Mouse (Mus musculus): ENCODE data around the gene Eif4e1b.

- TF ChIP-seq CTCF (IDR thresholded peaks at IDR 0.05), result no peak
- no peak for TF ChIP-seq EP300 (IDR thresholded peaks at IDR 0.05; ENCODE audit: insufficient read depth, low read depth, low read length)
- TF ChIP-seq POLR2A (IDR thresholded peaks at IDR 0.05; ENCODE audit: insufficient read depth, low read depth, low read length), result no peak
Observed at GRCm38 (mm10) chr13:54798740-54799139, 14.9 kb downstream of the Eif4e1b start.
